Mouse (Mus musculus) MEL (cell line): ENCODE measurements around the gene Ncor1. TPM values are rescaled to one million over a fixed set of nuclear protein-coding genes. Genes with fewer than 3 reads are reported as not detected.

Experiments
- DNase-seq: peaks from one replicate; pipeline ENCODE4 v3.0.0; 2011; ENCODE audit warnings: low read depth, low spot score
- H3K27ac ChIP-seq: 2 replicates; pipeline ENCODE4 v1.5.1; 2012; ENCODE audit warnings: low read depth, mild to moderate bottlenecking, control low read depth, low read length, moderate library complexity; ENCODE audit not compliant: control insufficient read depth
- H3K27me3 ChIP-seq, 2 experiments: fragments of 150-350 bp in 1 of 2; sonication (generic) in 1 of 2; 2 replicates each; pipeline ENCODE4 v1.6.1; 2012; ENCODE audit warnings: low read length in 2 of 2, mild to moderate bottlenecking in 2 of 2, improper control_type of control experiment in 1 of 2, moderate library complexity in 1 of 2; ENCODE audit not compliant: insufficient read depth in 2 of 2, control insufficient read depth in 1 of 2
- H3K36me3 ChIP-seq, 2 experiments: 2 replicates each; pipeline ENCODE4 v1.6.1; 2012 to 2014; ENCODE audit warnings: low read length in 2 of 2, improper control_type of control experiment in 1 of 2, inconsistent platforms in 1 of 2, mild to moderate bottlenecking in 1 of 2; ENCODE audit not compliant: insufficient read depth in 2 of 2, control insufficient read depth in 1 of 2
- H3K4me1 ChIP-seq, 2 experiments: fragments of 150-350 bp in 1 of 2; sonication (generic) in 1 of 2; 2 replicates each; pipeline ENCODE4 v1.6.1; 2012; ENCODE audit warnings: low read length in 2 of 2, improper control_type of control experiment in 1 of 2, mild to moderate bottlenecking in 1 of 2; ENCODE audit not compliant: insufficient read depth in 2 of 2, control insufficient read depth in 1 of 2
- H3K4me3 ChIP-seq, 2 experiments: fragments of 150-350 bp in 1 of 2; sonication (generic) in 1 of 2; 2 replicates each; pipeline ENCODE4 v1.5.1; 2012; ENCODE audit warnings: low read depth in 2 of 2, low read length in 2 of 2, mild to moderate bottlenecking in 2 of 2, moderate library complexity in 2 of 2, control low read depth in 1 of 2, improper control_type of control experiment in 1 of 2; ENCODE audit not compliant: control insufficient read depth in 1 of 2, insufficient read depth in 1 of 2
- H3K79me2 ChIP-seq: 2 replicates; pipeline ENCODE4 v1.6.1; 2012; ENCODE audit warnings: mild to moderate bottlenecking, low read length, moderate library complexity; ENCODE audit not compliant: control insufficient read depth, poor library complexity, insufficient read depth
- H3K9ac ChIP-seq: 2 replicates; pipeline ENCODE4 v1.6.1; 2012; ENCODE audit warnings: low read depth, mild to moderate bottlenecking, control low read depth, low read length, moderate library complexity; ENCODE audit not compliant: control insufficient read depth, poor library complexity, severe bottlenecking
- H3K9me3 ChIP-seq: fragments of 150-350 bp; sonication (generic); replicated peaks from 2 replicates; pipeline ENCODE4 v1.6.1; 2012; ENCODE audit warnings: mild to moderate bottlenecking, low read length, improper control_type of control experiment, moderate library complexity; ENCODE audit not compliant: insufficient read depth
- CTCF ChIP-seq, 3 experiments: IDR thresholded peaks in 2 of 3; conservative IDR thresholded peaks in 1 of 3; 2 replicates each; pipeline ENCODE4 v1.5.1; 2011 to 2012; ENCODE audit warnings: low read length in 3 of 3, low read depth in 2 of 3, mild to moderate bottlenecking in 2 of 3, improper control_type of control experiment in 1 of 3, inconsistent platforms in 1 of 3, mixed read lengths in 1 of 3, moderate library complexity in 1 of 3; ENCODE audit not compliant: control insufficient read depth in 1 of 3, insufficient read depth in 1 of 3, poor library complexity in 1 of 3, severe bottlenecking in 1 of 3
- GABPA ChIP-seq: IDR thresholded peaks from 2 replicates; pipeline ENCODE4 v1.6.1; 2012; ENCODE audit warnings: low read depth, mild to moderate bottlenecking, inconsistent platforms, low read length, improper control_type of control experiment, moderate library complexity
- GATA1 ChIP-seq: IDR thresholded peaks from 2 replicates; pipeline ENCODE4 v1.6.1; 2011; ENCODE audit warnings: low read depth, low read length, improper control_type of control experiment
- JUND ChIP-seq: IDR thresholded peaks from 2 replicates; pipeline ENCODE4 v1.6.1; 2011; ENCODE audit warnings: low read depth, mild to moderate bottlenecking, improper control_type of control experiment, low read length
- MAX ChIP-seq: IDR thresholded peaks from 2 replicates; pipeline ENCODE4 v1.6.1; 2011; ENCODE audit warnings: low read length, improper control_type of control experiment
- MEF2A ChIP-seq: IDR thresholded peaks from 2 replicates; pipeline ENCODE4 v1.6.1; 2014; ENCODE audit warnings: low read depth, mild to moderate bottlenecking, inconsistent platforms, low read length, improper control_type of control experiment; ENCODE audit not compliant: poor library complexity, insufficient replicate concordance, severe bottlenecking; ENCODE audit errors: extremely low read depth
- MYB ChIP-seq: IDR thresholded peaks from 2 replicates; pipeline ENCODE4 v1.6.1; 2011; ENCODE audit warnings: mild to moderate bottlenecking, low read depth, low read length, improper control_type of control experiment
- MYC ChIP-seq: IDR thresholded peaks from 2 replicates; pipeline ENCODE4 v1.6.1; 2011; ENCODE audit warnings: low read depth, mild to moderate bottlenecking, low read length, improper control_type of control experiment, moderate library complexity
- POLR2A ChIP-seq, 2 experiments: IDR thresholded peaks; 2 replicates each; pipeline ENCODE4 v1.6.1; 2011 to 2012; ENCODE audit warnings: low read length in 2 of 2, mild to moderate bottlenecking in 2 of 2, control low read depth in 1 of 2, improper control_type of control experiment in 1 of 2, low read depth in 1 of 2, moderate library complexity in 1 of 2; ENCODE audit not compliant: control insufficient read depth in 1 of 2, insufficient read depth in 1 of 2, poor library complexity in 1 of 2
- POLR2AphosphoS5 ChIP-seq: IDR thresholded peaks from 2 replicates; pipeline ENCODE4 v1.6.1; 2012; ENCODE audit warnings: low read depth, borderline replicate concordance, mild to moderate bottlenecking, inconsistent platforms, low read length, moderate library complexity, mixed read lengths
- RAD21 ChIP-seq: IDR thresholded peaks from 2 replicates; pipeline ENCODE4 v1.6.1; 2011; ENCODE audit warnings: mild to moderate bottlenecking, low read depth, low read length, improper control_type of control experiment
- RCOR1 ChIP-seq: IDR thresholded peaks from 2 replicates; pipeline ENCODE4 v1.6.1; 2012; ENCODE audit warnings: low read depth, mild to moderate bottlenecking, inconsistent platforms, low read length, improper control_type of control experiment
- SMC3 ChIP-seq: IDR thresholded peaks from 2 replicates; pipeline ENCODE4 v1.6.1; 2011; ENCODE audit warnings: low read depth, low read length, improper control_type of control experiment
- TBP ChIP-seq: IDR thresholded peaks from 2 replicates; pipeline ENCODE4 v1.8.0; 2011; ENCODE audit warnings: low read depth, low read length, improper control_type of control experiment
- UBTF ChIP-seq: IDR thresholded peaks from 2 replicates; pipeline ENCODE4 v1.6.1; 2012; ENCODE audit warnings: low read depth, mild to moderate bottlenecking, inconsistent platforms, low read length, improper control_type of control experiment, moderate library complexity, borderline replicate concordance; ENCODE audit not compliant: insufficient read depth
- USF2 ChIP-seq, 2 experiments: IDR thresholded peaks; 2 replicates each; pipeline ENCODE4 v1.6.1; 2011 to 2012; ENCODE audit warnings: improper control_type of control experiment in 2 of 2, low read length in 2 of 2, borderline replicate concordance in 1 of 2, inconsistent platforms in 1 of 2, low read depth in 1 of 2, mild to moderate bottlenecking in 1 of 2; ENCODE audit not compliant: insufficient read depth in 1 of 2
- ZC3H11A ChIP-seq: IDR thresholded peaks from 2 replicates; pipeline ENCODE4 v1.6.1; 2012; ENCODE audit warnings: low read depth, mild to moderate bottlenecking, inconsistent platforms, low read length, improper control_type of control experiment
- ZKSCAN1 ChIP-seq: IDR thresholded peaks from 2 replicates; pipeline ENCODE4 v1.6.1; 2012; ENCODE audit warnings: low read depth, mild to moderate bottlenecking, inconsistent platforms, low read length, improper control_type of control experiment, moderate library complexity
- ZNF384 ChIP-seq: IDR thresholded peaks from 2 replicates; pipeline ENCODE4 v1.6.1; 2012; ENCODE audit warnings: low read depth, mild to moderate bottlenecking, inconsistent platforms, low read length, improper control_type of control experiment
- polyA plus RNA-seq, 2 experiments: library from polyadenylated mRNA; stranded (reverse) in 1 of 2; unstranded in 1 of 2; fragments of >175 nt in 1 of 2; fragments of >200 nt in 1 of 2; gene quantifications; 2 replicates each; pipeline versions ENCODE4 v1.2.1 to v1.2.4; 2012; ENCODE audit warnings: low replicate concordance in 2 of 2, low read depth in 1 of 2; ENCODE audit not compliant: insufficient read length in 2 of 2, insufficient read depth in 1 of 2, missing spikeins in 1 of 2
- total RNA-seq: library from RNA; depleted of rRNA; stranded (reverse); fragments of 300-350 nt; gene quantifications from 2 replicates; pipeline ENCODE4 v1.2.3, GENCODE M21; 2012

Gene Ncor1
- total and polyA plus RNA-seq, 3 experiments, result 71.8 to 250 (median 188) TPM

GRCm38 (mm10) chr11:62498802-62499201 lies 40.5 kb upstream of the Ncor1 start:
- no peak overlapping the region for H3K9ac ChIP-seq
- DNase-seq, result no peak
- no peaks in the 10 kb centered on the region for H3K36me3 ChIP-seq
- H3K27ac ChIP-seq, result no peak overlapping the region
- no peaks in the 10 kb centered on the region for H3K27me3 ChIP-seq
- no peak overlapping the region for H3K4me3 ChIP-seq
- no peaks in the 10 kb centered on the region for H3K4me1 ChIP-seq
- H3K79me2 ChIP-seq, result no peaks in the 10 kb centered on the region
- TF ChIP-seq MYB, result no peak
- TF ChIP-seq RCOR1, result no peak
- TF ChIP-seq MYC, result no peak
- TF ChIP-seq JUND, result no peak
- TF ChIP-seq UBTF, result no peak
- no peak for TF ChIP-seq ZKSCAN1
- no peak for TF ChIP-seq SMC3
- TF ChIP-seq TBP, result no peak
- no peak for TF ChIP-seq MEF2A
- H3K9me3 ChIP-seq, result no peaks in the 10 kb centered on the region

GRCm38 (mm10) chr11:62497181-62497580 lies 38.8 kb upstream of the Ncor1 start:
- Histone ChIP-seq H3K79me2 (no peaks in the 10 kb centered on the region), H3K9me3 (no peaks in the 10 kb centered on the region), H3K27ac (no peak overlapping the region), H3K4me1 (no peaks in the 10 kb centered on the region), H3K4me3 (no peak overlapping the region), H3K27me3 (no peaks in the 10 kb centered on the region), H3K36me3 (no peaks in the 10 kb centered on the region), H3K9ac (no peak overlapping the region)
- DNase-seq, result no peak
- TF ChIP-seq TBP, result no peak
- no peak for TF ChIP-seq POLR2AphosphoS5
- TF ChIP-seq POLR2A (IDR thresholded peaks at IDR 0.05; ENCODE audit: control insufficient read depth in 1 of 2, insufficient read depth in 1 of 2, low read depth in 1 of 2, low read length in 2 of 2, poor library complexity in 1 of 2), result no peak

- Histone ChIP-seq H3K4me1 (no peaks in the 10 kb centered on the region), H3K4me3 (no peak overlapping the region), H3K36me3 (no peaks in the 10 kb centered on the region), H3K9me3 (no peaks in the 10 kb centered on the region), H3K27me3 (no peaks in the 10 kb centered on the region), H3K27ac (no peak overlapping the region), H3K9ac (no peak overlapping the region), H3K79me2 (no peaks in the 10 kb centered on the region)
- peak; percentile 81 for DNase-seq
- peak; percentile 94 for TF ChIP-seq ZNF384
- no peak for TF ChIP-seq ZKSCAN1
- no peak for TF ChIP-seq GABPA
- TF ChIP-seq CTCF (IDR thresholded peaks at IDR 0.05 in 2 of 3, conservative IDR thresholded peaks at IDR 0.05 in 1 of 3; ENCODE audit: control insufficient read depth in 1 of 3, insufficient read depth in 1 of 3, low read depth in 2 of 3, low read length in 3 of 3, poor library complexity in 1 of 3, severe bottlenecking in 1 of 3), result peak; percentile 58 to 74 (median 72)
- peak; percentile 61 for TF ChIP-seq ZC3H11A
- no peak for TF ChIP-seq MAX
- peak; percentile 22; the same call in 1 of the 2 replicates for TF ChIP-seq GATA1
- no peak for TF ChIP-seq POLR2AphosphoS5
- peak; percentile 56 for TF ChIP-seq RAD21
- no peak for TF ChIP-seq USF2 (IDR thresholded peaks at IDR 0.05; ENCODE audit: borderline replicate concordance in 1 of 2, insufficient read depth in 1 of 2, low read depth in 1 of 2, low read length in 2 of 2)
- peak; percentile 68 for TF ChIP-seq SMC3
- 0 out of 2 replicates have a peak, but pooled peaks have one; percentile 11 for TF ChIP-seq TBP
Measured at GRCm38 (mm10) chr11:62496151-62496715, 37.9 kb upstream of the Ncor1 start.
